Comparison of ENCODE assay signal across 19 mouse cellular contexts in genomic region chr2:41498637-41499036, GRCm38 (mm10).
A peak's percentile ranks its signal among the peaks of the same experiment; 100 is the strongest.
DNase-seq lines count a peak whose midpoint lies in the region; ATAC-seq lines count a peak whose summit lies in the region.
"Had no signal": no experiment of that assay in that cellular context is flagged by ENCODE, and none has a peak within 500 bp of the region (broad histone marks: within the 10 kb centered on the region; RNA-seq: fewer than 3 reads in every experiment).

No protein-coding gene starts in this region.

- 0 out of 2 replicates have a peak, but pooled peaks have one; percentile 59 for ATAC-seq in hindbrain, embryonic 13.5 days (ENCODE audit: low FRiP score)
- peak; percentile 60; the same call in 1 of the 2 replicates for ATAC-seq in midbrain, embryonic 16.5 days
- ATAC-seq: CD4-positive, CD25-positive, alpha-beta regulatory T cell, adult 4 months had no signal

- no peak overlapping the region for H3K27ac ChIP-seq in hindbrain, embryonic 13.5 days
- H3K27ac ChIP-seq in midbrain, embryonic 16.5 days (ENCODE audit: low read length), result no peak overlapping the region
- H3K27ac ChIP-seq: embryonic facial prominence, embryonic 10.5 days; heart, embryonic 10.5 days; lung, embryonic 15.5 days; macrophage had no signal

- H3K9ac ChIP-seq in hindbrain, embryonic 13.5 days, result no peak overlapping the region
- no peak overlapping the region for H3K9ac ChIP-seq in midbrain, embryonic 16.5 days (ENCODE audit: low read depth, low read length)
- H3K9ac ChIP-seq: lung, embryonic 15.5 days had no signal

- no peak overlapping the region for H3K4me2 ChIP-seq in hindbrain, embryonic 13.5 days
- H3K4me2 ChIP-seq in midbrain, embryonic 16.5 days (ENCODE audit: low read length), result no peak overlapping the region
- H3K4me2 ChIP-seq: liver, embryonic 11.5 days; lung, embryonic 15.5 days had no signal

- H3K4me3 ChIP-seq in hindbrain, embryonic 13.5 days, result no peak overlapping the region
- no peak overlapping the region for H3K4me3 ChIP-seq in midbrain, embryonic 16.5 days (ENCODE audit: low read depth, low read length)
- H3K4me3 ChIP-seq: embryonic facial prominence, embryonic 10.5 days; heart, embryonic 10.5 days; lung, embryonic 15.5 days had no signal

- peaks cover 6% of the 10 kb centered on the region; the same call in 1 of the 2 replicates for H3K4me1 ChIP-seq in hindbrain, embryonic 13.5 days (replicated peaks)
- H3K4me1 ChIP-seq in midbrain, embryonic 16.5 days (ENCODE audit: control insufficient read depth, insufficient read depth, low read length), result 0 out of 2 replicates have a peak, but pooled peaks cover 2% of the 10 kb centered on the region
- H3K4me1 ChIP-seq: embryonic facial prominence, embryonic 10.5 days; heart, embryonic 10.5 days; lung, embryonic 15.5 days had no signal

- no peaks in the 10 kb centered on the region for H3K27me3 ChIP-seq in hindbrain, embryonic 13.5 days
- H3K27me3 ChIP-seq in midbrain, embryonic 16.5 days (ENCODE audit: control insufficient read depth, insufficient read depth, low read depth, low read length), result no peaks in the 10 kb centered on the region
- H3K27me3 ChIP-seq: lung, embryonic 15.5 days had no signal

- 37% methylated on average over 4 of the region's 4 CpGs for WGBS in hindbrain, embryonic 13.5 days
- WGBS in midbrain, embryonic 16.5 days, result 29% methylated on average over 4 of the region's 4 CpGs

- no peaks in the 10 kb centered on the region for H3K36me3 ChIP-seq in hindbrain, embryonic 13.5 days
- no peaks in the 10 kb centered on the region for H3K36me3 ChIP-seq in midbrain, embryonic 16.5 days (ENCODE audit: control insufficient read depth, insufficient read depth, low read length)
- H3K36me3 ChIP-seq: embryonic facial prominence, embryonic 10.5 days; G1E; heart, embryonic 10.5 days; lung, embryonic 15.5 days had no signal

- peak; percentile 3 for DNase-seq in embryo, embryonic 11 days
- no peak for DNase-seq in embryo, embryonic 10 days (ENCODE audit: low spot score)
- peak; percentile 13 for DNase-seq in brain, adult 2 months (ENCODE audit: low read depth, low spot score)
- no peak for DNase-seq in adrenal gland, adult 2 months
- DNase-seq in thymus, adult 18-20 months, result no peak
- DNase-seq in kidney, adult 11 months, result no peak
- DNase-seq: cerebellum, adult 11 months; cerebellum, postnatal 25 days; heart, postnatal 14 days; thymus, postnatal 36 days had no signal

- H3K9me3 ChIP-seq in hindbrain, embryonic 13.5 days, result no peaks in the 10 kb centered on the region
- H3K9me3 ChIP-seq in midbrain, embryonic 16.5 days (replicated peaks; ENCODE audit: control insufficient read depth, low read length, poor library complexity, severe bottlenecking), result no peaks in the 10 kb centered on the region
- H3K9me3 ChIP-seq: embryonic facial prominence, embryonic 10.5 days; G1E; heart, embryonic 10.5 days; lung, embryonic 15.5 days had no signal

Comparison
In these comparisons a context has a peak if more than half of its experiments do, and no peak if none do; other contexts are left out.
1. DNase-seq: peak in embryo, embryonic 11 days (single experiment) and brain, adult 2 months (single experiment); none in embryo, embryonic 10 days (single experiment), adrenal gland, adult 2 months (single experiment), thymus, adult 18-20 months (0 of 2) and kidney, adult 11 months (single experiment).